Mouse (Mus musculus): Measurements from ENCODE around the gene Adora1.

DNA sequence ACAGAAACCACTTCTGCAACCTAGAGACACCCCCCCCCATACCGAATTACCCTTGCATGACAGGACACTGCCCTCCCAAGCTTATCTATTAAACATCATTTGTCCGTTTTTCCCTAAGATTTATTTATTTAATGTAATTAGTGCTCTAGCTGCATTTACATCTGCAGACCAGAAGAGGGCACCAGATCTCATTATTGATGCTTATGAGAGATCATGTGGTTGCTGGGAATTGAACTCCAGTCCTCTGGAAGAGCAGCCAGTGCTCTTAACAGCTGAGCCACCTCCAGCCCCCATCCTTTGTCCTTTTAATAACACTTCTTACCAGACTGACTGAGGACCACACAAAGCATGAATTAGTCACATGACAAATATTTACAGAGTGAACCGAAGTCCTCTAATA is 80.6 kb downstream of the Adora1 start:
- TF ChIP-seq POLR2A (IDR thresholded peaks at IDR 0.05; ENCODE audit: extremely low read depth, insufficient read depth, low read length), result no peak
- TF ChIP-seq CTCF (IDR thresholded peaks at IDR 0.05; ENCODE audit: low read depth, low read length), result no peak

Measured in liver, adult 2 months (tissue).